Mouse (Mus musculus) midbrain, embryonic 10.5 days (tissue): ENCODE results near the gene Supt6. TPM values are rescaled to one million over a fixed set of nuclear protein-coding genes. Genes with fewer than 3 reads are reported as not detected.

Experiments
- DNase-seq: peaks from one replicate; pipeline ENCODE4 v3.0.0-alpha.2; 2017; ENCODE audit warnings: low spot score
- H3K27ac ChIP-seq: fragments of 300-500 bp; sonication (generic); replicated peaks from 2 replicates; pipeline ENCODE4 v1.5.1; 2016; ENCODE audit warnings: mild to moderate bottlenecking
- H3K27me3 ChIP-seq: fragments of 300-500 bp; sonication (generic); 2 replicates; pipeline ENCODE4 v1.6.1; 2016; ENCODE audit warnings: low read depth, mild to moderate bottlenecking; ENCODE audit not compliant: poor library complexity, severe bottlenecking
- H3K36me3 ChIP-seq: fragments of 300-500 bp; sonication (generic); 2 replicates; pipeline ENCODE4 v1.6.1; 2016; ENCODE audit warnings: mild to moderate bottlenecking, moderate library complexity
- H3K4me1 ChIP-seq: fragments of 300-500 bp; sonication (generic); 2 replicates; pipeline ENCODE4 v1.6.1; 2016
- H3K4me3 ChIP-seq: fragments of 300-500 bp; sonication (generic); 2 replicates; pipeline ENCODE4 v1.5.1; 2016; ENCODE audit warnings: mild to moderate bottlenecking, moderate library complexity
- H3K9me3 ChIP-seq: fragments of 300-500 bp; sonication (generic); replicated peaks from 2 replicates; pipeline ENCODE4 v1.6.1; 2016; ENCODE audit warnings: mild to moderate bottlenecking
- WGBS: fragments of 180-500 bp; shearing (Covaris S2); methylation state at CpG from one replicate; pipeline ENCODE4 v1.1.7; 2016; 5-methylcytosine and 5-hydroxymethylcytosine counted together
- polyA plus RNA-seq: library from polyadenylated mRNA; unstranded; fragments of >200 nt; fragmentation: Nextera tagmentation; extraction: Ambion mirVana; gene quantifications from 2 replicates; pipeline ENCODE4 v1.2.1, GENCODE M21; 2016

Supt6 gene
- polyA plus RNA-seq, 1 experiment from 2014 or later: 31.9 TPM

- WGBS: 94% methylated on average over 2 of the region's 2 CpGs
- H3K27ac ChIP-seq: no peak overlapping the region
- peaks cover 30% of the 10 kb centered on the region for H3K36me3 ChIP-seq
- no peaks in the 10 kb centered on the region for H3K9me3 ChIP-seq
- H3K27me3 ChIP-seq: peaks cover 19% of the 10 kb centered on the region
- peak overlapping the region; percentile 93 for H3K4me3 ChIP-seq
- H3K4me1 ChIP-seq: peaks cover 14% of the 10 kb centered on the region
- no peak for DNase-seq
These were observed 14.9 kb upstream of the Supt6 start for GRCm38 (mm10) chr11:78260489-78261258.

- Histone ChIP-seq H3K36me3 (peaks cover 39% of the 10 kb centered on the region), H3K4me1 (no peaks in the 10 kb centered on the region), H3K27me3 (peaks cover 19% of the 10 kb centered on the region), H3K9me3 (no peaks in the 10 kb centered on the region), H3K27ac (no peak overlapping the region), H3K4me3 (no peak overlapping the region)
- no peak for DNase-seq
- WGBS: 100% methylated on average over 1 of the region's 1 CpGs
These were observed 10.8 kb upstream of the Supt6 start for GRCm38 (mm10) chr11:78256618-78257017.

- Histone ChIP-seq H3K4me3 (peak overlapping the region; percentile 23; the same call in 1 of the 2 replicates), H3K36me3 (peaks cover 31% of the 10 kb centered on the region), H3K27ac (no peak overlapping the region; the same call in 1 of the 2 replicates), H3K4me1 (peaks cover 33% of the 10 kb centered on the region), H3K9me3 (no peaks in the 10 kb centered on the region), H3K27me3 (no peaks in the 10 kb centered on the region)
- DNase-seq: no peak
- 64% methylated on average over 4 of the region's 4 CpGs for WGBS
These were observed 1.9 kb upstream of the Supt6 start for GRCm38 (mm10) chr11:78247727-78248140.

GRCm38 (mm10) chr11:78247012-78247348, 1.2 kb upstream of the Supt6 start:
- Histone ChIP-seq H3K4me1 (peaks cover 33% of the 10 kb centered on the region), H3K27ac (no peak overlapping the region), H3K36me3 (peaks cover 27% of the 10 kb centered on the region), H3K9me3 (no peaks in the 10 kb centered on the region), H3K27me3 (no peaks in the 10 kb centered on the region), H3K4me3 (peak overlapping the region; percentile 100; the same call in 1 of the 2 replicates)
- DNase-seq: no peak
- 79% methylated on average over 3 of the region's 3 CpGs for WGBS

- H3K27ac ChIP-seq: 0 out of 2 replicates have a peak overlapping the region, but pooled peaks have one; percentile 91
- DNase-seq: no peak
- H3K4me3 ChIP-seq: peak overlapping the region; percentile 100
- peaks cover 33% of the 10 kb centered on the region for H3K4me1 ChIP-seq
- 58% methylated on average over 7 of the region's 7 CpGs for WGBS
- peaks cover 25% of the 10 kb centered on the region for H3K36me3 ChIP-seq
- H3K27me3 ChIP-seq: no peaks in the 10 kb centered on the region
- no peaks in the 10 kb centered on the region for H3K9me3 ChIP-seq
These were observed 678 bp upstream of the Supt6 start for GRCm38 (mm10) chr11:78246318-78247011.

GRCm38 (mm10) chr11:78245261-78245626, 543 bp downstream of the Supt6 start:
- H3K4me3 ChIP-seq: peak overlapping the region; percentile 100
- H3K27ac ChIP-seq: peak overlapping the region; percentile 91
- H3K9me3 ChIP-seq: no peaks in the 10 kb centered on the region
- no peaks in the 10 kb centered on the region for H3K27me3 ChIP-seq
- DNase-seq: no peak
- H3K4me1 ChIP-seq: peaks cover 33% of the 10 kb centered on the region
- peaks cover 24% of the 10 kb centered on the region for H3K36me3 ChIP-seq
- WGBS: under 1% methylated on average over 19 of the region's 19 CpGs

GRCm38 (mm10) chr11:78240193-78240857, 5.5 kb downstream of the Supt6 start:
- 93% methylated on average over 9 of the region's 9 CpGs for WGBS
- no peak overlapping the region for H3K27ac ChIP-seq
- no peak overlapping the region for H3K4me3 ChIP-seq
- peaks cover 12% of the 10 kb centered on the region for H3K4me1 ChIP-seq
- H3K36me3 ChIP-seq: peaks cover 53% of the 10 kb centered on the region
- no peaks in the 10 kb centered on the region for H3K9me3 ChIP-seq
- H3K27me3 ChIP-seq: no peaks in the 10 kb centered on the region
- DNase-seq: no peak

- no peak for DNase-seq
- no peak overlapping the region for H3K4me3 ChIP-seq
- no peak overlapping the region for H3K27ac ChIP-seq
- no peaks in the 10 kb centered on the region for H3K27me3 ChIP-seq
- no peaks in the 10 kb centered on the region for H3K9me3 ChIP-seq
- 96% methylated on average over 6 of the region's 6 CpGs for WGBS
- peaks cover 96% of the 10 kb centered on the region for H3K36me3 ChIP-seq
- no peaks in the 10 kb centered on the region for H3K4me1 ChIP-seq
These were observed 14.3 kb downstream of the Supt6 start for GRCm38 (mm10) chr11:78231518-78231917.

GRCm38 (mm10) chr11:78223586-78223985, 22.2 kb downstream of the Supt6 start:
- WGBS: 95% methylated on average over 4 of the region's 4 CpGs
- Histone ChIP-seq H3K36me3 (peaks cover 100% of the 10 kb centered on the region), H3K4me3 (no peak overlapping the region), H3K9me3 (no peaks in the 10 kb centered on the region), H3K27ac (no peak overlapping the region), H3K4me1 (no peaks in the 10 kb centered on the region), H3K27me3 (no peaks in the 10 kb centered on the region)
- DNase-seq: no peak

- no peak for DNase-seq
- Histone ChIP-seq H3K36me3 (peaks cover 100% of the 10 kb centered on the region), H3K27me3 (no peaks in the 10 kb centered on the region), H3K4me1 (no peaks in the 10 kb centered on the region), H3K27ac (no peak overlapping the region), H3K4me3 (no peak overlapping the region), H3K9me3 (no peaks in the 10 kb centered on the region)
- 91% methylated on average over 11 of the region's 11 CpGs for WGBS
These were observed 30.0 kb downstream of the Supt6 start for GRCm38 (mm10) chr11:78215709-78216317.

GRCm38 (mm10) chr11:78213086-78213817, 32.5 kb downstream of the Supt6 start:
- H3K27ac ChIP-seq: no peak overlapping the region
- 96% methylated on average over 14 of the region's 14 CpGs for WGBS
- no peak overlapping the region for H3K4me3 ChIP-seq
- H3K4me1 ChIP-seq: no peaks in the 10 kb centered on the region
- no peaks in the 10 kb centered on the region for H3K9me3 ChIP-seq
- peaks cover 100% of the 10 kb centered on the region for H3K36me3 ChIP-seq
- DNase-seq: no peak
- H3K27me3 ChIP-seq: no peaks in the 10 kb centered on the region

GRCm38 (mm10) chr11:78211513-78211912, 34.3 kb downstream of the Supt6 start:
- Histone ChIP-seq H3K36me3 (peaks cover 100% of the 10 kb centered on the region), H3K27ac (no peak overlapping the region), H3K9me3 (no peaks in the 10 kb centered on the region)

More at GRCm38 (mm10) chr11:78211513-78211912, 34.3 kb downstream of the Supt6 start:
- DNase-seq: no peak
- Histone ChIP-seq H3K4me1 (no peaks in the 10 kb centered on the region), H3K27me3 (no peaks in the 10 kb centered on the region), H3K4me3 (no peak overlapping the region)
- WGBS: 92% methylated on average over 5 of the region's 5 CpGs
